Mouse (Mus musculus) splenic B cell, adult 2 months (primary cell): Measurements from ENCODE around the gene Fam71f1.

Experiments used
- DNase-seq: peaks from one replicate; pipeline ENCODE4 v3.0.0-alpha.2; 2011; ENCODE audit warnings: low read depth, low spot score
- H3K27me3 ChIP-seq: 2 replicates; pipeline ENCODE4 v1.6.1; 2012; ENCODE audit warnings: mild to moderate bottlenecking, low read length, moderate library complexity, mixed read lengths; ENCODE audit not compliant: control insufficient read depth, poor library complexity, insufficient read depth, severe bottlenecking
- H3K36me3 ChIP-seq: 2 replicates; pipeline ENCODE4 v1.6.1; 2012; ENCODE audit warnings: mild to moderate bottlenecking, low read length, moderate library complexity, mixed read lengths; ENCODE audit not compliant: control insufficient read depth, poor library complexity, insufficient read depth, severe bottlenecking

Gene Fam71f1

DNA sequence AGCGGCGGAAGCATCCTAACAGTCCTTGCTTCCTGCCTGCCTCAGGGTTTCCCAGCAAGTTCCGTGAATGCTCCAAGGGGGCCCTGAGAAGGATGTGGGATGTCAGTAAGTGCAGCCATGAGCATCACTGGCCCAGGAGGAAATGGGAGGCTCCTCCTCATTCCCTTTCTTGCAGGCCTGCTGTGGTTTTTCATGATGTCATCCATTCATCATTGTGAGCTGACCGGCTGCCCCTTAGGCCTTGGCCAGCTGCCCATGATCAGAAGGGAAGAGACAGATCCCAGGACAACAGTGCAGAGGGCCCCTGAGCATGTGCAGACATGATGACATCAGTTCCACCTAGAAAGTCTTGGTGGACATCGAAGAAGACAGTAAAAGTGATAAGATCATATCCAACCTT, at the start of gene Fam71f1:
Gene Fam71f1, plus strand, starts transcription at position 262 of the 400 bp plus-strand sequence.
- Histone ChIP-seq H3K27me3 (no peaks in the 10 kb centered on the region), H3K36me3 (no peaks in the 10 kb centered on the region)
- DNase-seq: no peak

- Histone ChIP-seq H3K36me3 (no peaks in the 10 kb centered on the region), H3K27me3 (no peaks in the 10 kb centered on the region)
- peak; percentile 69 for DNase-seq
Measured at GRCm38 (mm10) chr6:29270961-29271360, 48.0 kb upstream of the Fam71f1 start.

GRCm38 (mm10) chr6:29272312-29273072, 46.4 kb upstream of the Fam71f1 start, which contains the start of gene Hilpda:
Gene Hilpda (plus strand): TSS chr6:29272488.
- DNase-seq: peak; percentile 98
- no peaks in the 10 kb centered on the region for H3K27me3 ChIP-seq
- H3K36me3 ChIP-seq: no peaks in the 10 kb centered on the region

DNA sequence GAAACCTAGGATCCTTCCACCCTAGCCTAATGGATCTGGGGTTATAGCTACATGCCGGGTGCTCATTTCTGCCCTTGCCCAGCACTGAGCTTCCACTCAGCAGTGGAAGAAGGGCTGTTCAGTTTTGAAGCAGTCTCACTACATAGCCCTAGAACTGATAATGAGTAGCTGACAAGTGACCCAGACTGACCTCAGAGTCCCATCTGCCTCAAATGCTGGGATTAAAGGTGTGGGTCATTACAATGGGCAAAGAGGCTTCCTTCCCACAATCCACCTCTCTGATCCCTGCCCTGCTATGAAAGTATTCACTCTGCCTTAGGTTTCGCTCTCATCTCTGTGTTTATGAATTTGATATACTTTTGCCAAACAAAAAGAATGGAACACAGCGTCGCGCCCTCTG, 42.2 kb upstream of the Fam71f1 start:
- no peaks in the 10 kb centered on the region for H3K27me3 ChIP-seq
- DNase-seq: no peak
- H3K36me3 ChIP-seq: no peaks in the 10 kb centered on the region

GRCm38 (mm10) chr6:29278513-29279267, 40.2 kb upstream of the Fam71f1 start:
- Histone ChIP-seq H3K27me3 (no peaks in the 10 kb centered on the region), H3K36me3 (no peaks in the 10 kb centered on the region)
- DNase-seq: peak; percentile 80

GRCm38 (mm10) chr6:29279293-29279692, 39.6 kb upstream of the Fam71f1 start, which contains the start of gene Fam71f2:
Gene Fam71f2 (plus strand): TSS chr6:29279593.
- H3K27me3 ChIP-seq: no peaks in the 10 kb centered on the region
- no peak for DNase-seq
- no peaks in the 10 kb centered on the region for H3K36me3 ChIP-seq

DNA sequence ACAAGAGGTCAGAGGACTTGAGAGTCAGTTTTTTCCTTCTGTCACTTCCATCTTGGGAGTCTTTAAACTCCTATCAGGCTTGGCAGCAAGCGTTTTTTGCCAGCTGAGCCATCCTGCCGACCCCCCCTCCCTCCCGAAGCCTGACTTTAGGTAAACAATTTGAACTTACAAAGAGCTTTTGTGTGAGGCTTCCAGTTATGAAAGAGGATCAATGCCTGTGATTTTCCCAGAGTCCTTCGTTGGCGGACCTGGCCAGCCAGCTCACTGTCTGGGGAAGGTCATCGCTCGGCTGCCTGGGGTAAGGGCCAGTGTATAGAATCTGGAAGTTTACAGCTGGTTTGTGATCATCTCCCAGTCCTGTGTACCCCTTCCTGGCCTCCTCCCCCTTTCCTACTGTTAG, 38.3 kb upstream of the Fam71f1 start:
- Histone ChIP-seq H3K27me3 (no peaks in the 10 kb centered on the region), H3K36me3 (no peaks in the 10 kb centered on the region)
- DNase-seq: no peak

DNA sequence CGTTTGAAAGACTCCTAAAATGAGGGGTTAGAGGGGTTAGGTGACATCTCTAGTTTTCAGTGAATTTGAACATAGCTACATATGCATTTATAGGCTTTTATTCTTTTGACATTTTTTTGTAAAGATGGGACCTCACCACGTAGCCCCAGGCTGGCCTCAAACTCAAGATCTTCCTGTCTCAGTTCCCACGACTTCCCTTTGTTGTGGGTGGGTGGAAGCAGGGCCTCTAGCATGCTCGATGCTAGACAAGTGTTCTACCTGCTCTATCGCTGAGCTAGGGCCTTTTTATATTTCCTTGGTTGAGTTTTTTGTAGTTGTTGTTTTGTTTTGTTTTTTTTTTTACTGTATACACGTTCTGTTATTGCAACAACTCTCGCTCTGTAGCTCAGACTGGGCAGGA, 32.1 kb upstream of the Fam71f1 start:
- Histone ChIP-seq H3K27me3 (no peaks in the 10 kb centered on the region), H3K36me3 (no peaks in the 10 kb centered on the region)
- DNase-seq: no peak

GRCm38 (mm10) chr6:29287481-29287880, 31.5 kb upstream of the Fam71f1 start:
- DNase-seq: no peak
- H3K27me3 ChIP-seq: no peaks in the 10 kb centered on the region
- no peaks in the 10 kb centered on the region for H3K36me3 ChIP-seq

DNA sequence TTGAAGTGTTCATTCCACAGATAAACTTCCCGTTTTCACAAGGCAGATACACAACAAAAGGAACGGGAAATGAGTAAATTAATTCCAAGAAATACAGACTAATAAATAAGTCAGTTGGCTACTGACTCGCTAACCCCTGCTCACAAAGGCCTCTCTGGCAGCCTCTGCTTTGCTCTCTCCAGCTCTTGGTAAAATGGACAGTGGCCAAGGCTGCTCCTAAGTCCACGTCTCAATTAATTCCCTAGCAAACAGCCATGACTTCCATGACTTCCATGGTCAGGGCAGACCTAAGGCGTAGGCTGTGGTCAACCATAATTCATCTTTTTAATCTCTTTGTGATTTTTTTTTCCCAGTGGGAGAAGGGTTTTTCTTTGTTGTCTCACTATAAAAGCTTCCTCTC, 31.0 kb upstream of the Fam71f1 start:
- Histone ChIP-seq H3K27me3 (no peaks in the 10 kb centered on the region), H3K36me3 (no peaks in the 10 kb centered on the region)
- DNase-seq: no peak

DNA sequence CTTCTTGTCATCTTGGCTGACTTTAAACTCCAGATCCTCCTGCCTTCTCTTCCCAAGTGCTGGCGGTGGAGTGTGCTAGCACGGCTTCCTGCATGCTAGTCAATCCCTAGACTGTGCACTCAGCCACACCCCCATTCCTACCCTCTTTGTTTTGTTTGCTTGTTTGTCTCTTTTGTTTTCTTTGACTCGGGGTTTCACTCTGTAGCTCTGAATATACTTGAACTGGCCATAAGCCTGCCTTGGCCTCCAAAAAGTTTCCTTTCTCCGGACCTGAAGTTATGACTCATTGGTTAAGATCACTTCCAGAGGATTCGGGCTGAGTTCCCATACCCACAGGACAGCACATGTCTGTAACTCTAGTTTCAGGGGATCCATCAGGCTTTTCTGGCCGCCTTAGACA, 30.3 kb upstream of the Fam71f1 start:
- Histone ChIP-seq H3K36me3 (no peaks in the 10 kb centered on the region), H3K27me3 (no peaks in the 10 kb centered on the region)
- DNase-seq: no peak

- H3K36me3 ChIP-seq: no peaks in the 10 kb centered on the region
- H3K27me3 ChIP-seq: no peaks in the 10 kb centered on the region
- DNase-seq: no peak
Measured at GRCm38 (mm10) chr6:29299112-29299511, 19.8 kb upstream of the Fam71f1 start.

- Histone ChIP-seq H3K36me3 (no peaks in the 10 kb centered on the region), H3K27me3 (no peaks in the 10 kb centered on the region)
- no peak for DNase-seq
Measured at GRCm38 (mm10) chr6:29303251-29303650, 15.7 kb upstream of the Fam71f1 start.

- Histone ChIP-seq H3K27me3 (no peaks in the 10 kb centered on the region), H3K36me3 (no peaks in the 10 kb centered on the region)
- no peak for DNase-seq
Measured at GRCm38 (mm10) chr6:29303726-29304125, 15.2 kb upstream of the Fam71f1 start.

GRCm38 (mm10) chr6:29305462-29305861, 13.5 kb upstream of the Fam71f1 start:
- H3K27me3 ChIP-seq: no peaks in the 10 kb centered on the region
- H3K36me3 ChIP-seq: no peaks in the 10 kb centered on the region
- no peak for DNase-seq
